Mouse (Mus musculus): ENCODE measurements at regions not wholly inside any gene's neighbourhood (a gene's known extent, or its start where the extent isn't known, plus 50 kb on each side); places are given as distances from the start of the nearest gene placed in this dataset.
"Not testable (repeated sequence)": the region's sequence is repeated elsewhere in the genome, so short reads cannot be mapped to it uniquely, and the experiment has no call there.

DNA sequence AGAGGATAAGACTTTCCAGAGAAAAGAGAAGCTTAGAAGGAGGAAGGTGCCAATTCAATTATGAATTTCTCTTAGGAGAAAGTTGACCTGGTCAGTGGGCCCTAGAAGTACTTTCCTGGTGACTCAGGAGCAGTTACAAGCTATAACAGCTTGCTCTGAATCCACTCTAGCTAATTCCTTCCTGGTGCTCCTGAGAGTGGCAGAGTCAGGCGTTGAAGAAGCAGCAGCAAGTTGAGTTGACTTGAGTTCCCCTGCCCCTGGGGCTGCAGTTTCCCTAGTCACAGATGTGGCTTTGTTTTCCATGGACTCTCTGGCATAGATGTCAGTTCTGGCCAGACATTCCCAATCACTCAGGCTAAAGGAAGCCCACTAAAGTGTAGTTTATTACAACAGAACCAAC is 85.9 kb downstream of the Osr1 start:
- DNase-seq (ENCODE audit: low spot score): no peak

- DNase-seq (ENCODE audit: low spot score): no peak
These were observed 86.4 kb downstream of the Osr1 start for GRCm38 (mm10) chr12:9656324-9656723.

DNA sequence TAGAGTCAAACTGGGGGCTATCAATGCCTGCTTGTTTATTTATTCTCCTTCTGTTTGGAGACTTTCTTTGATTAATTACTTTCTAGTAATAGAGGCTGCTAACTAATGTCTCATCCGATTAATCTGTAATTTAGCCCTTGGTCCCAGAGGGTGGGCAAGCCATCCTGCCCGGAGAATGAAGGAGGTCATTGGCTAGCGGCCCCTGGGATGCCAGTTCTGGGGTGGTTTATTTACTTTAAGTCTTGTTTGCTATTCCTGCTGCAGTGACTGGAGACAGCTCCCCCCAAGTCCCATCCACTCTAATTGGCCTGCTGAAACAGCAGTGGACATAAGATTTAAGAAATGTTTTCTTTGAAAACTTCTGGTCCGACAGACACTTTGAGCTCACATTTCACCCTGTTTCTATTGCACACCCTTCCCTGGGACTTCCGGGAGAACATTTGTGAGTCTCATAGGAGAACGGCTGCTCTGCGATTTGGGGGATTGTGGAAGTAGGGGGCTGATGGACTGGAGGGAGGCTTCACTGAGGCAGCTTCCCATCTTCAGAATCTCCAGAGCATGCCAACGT is 87.4 kb downstream of the Osr1 start:
- no peak for DNase-seq (ENCODE audit: low spot score)

DNA sequence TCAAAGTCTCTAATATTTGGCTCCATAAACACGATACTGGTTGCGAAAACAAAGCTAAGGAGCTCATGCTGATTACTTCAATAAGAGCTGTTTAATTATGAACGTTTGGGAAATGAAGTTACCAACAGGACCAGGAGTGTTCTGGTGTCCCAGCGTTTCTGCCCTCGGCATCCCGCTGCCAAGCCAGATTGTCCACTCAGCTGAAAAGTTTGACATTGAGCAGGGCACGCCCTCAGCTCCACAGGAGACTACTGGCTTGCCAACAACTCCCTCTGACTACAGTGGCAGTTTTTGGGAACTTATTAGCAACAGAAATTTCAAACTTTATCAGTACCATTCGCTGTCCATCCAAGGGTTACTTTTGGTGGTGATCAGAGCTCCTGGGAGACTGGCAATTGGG is 87.9 kb downstream of the Osr1 start:
- DNase-seq (ENCODE audit: low spot score): no peak

- no peak for DNase-seq (ENCODE audit: low spot score)
These were observed 90.4 kb downstream of the Osr1 start for GRCm38 (mm10) chr12:9660299-9660698.

- DNase-seq (ENCODE audit: low spot score): peak; percentile 30
These were observed 118.9 kb downstream of the Osr1 start for GRCm38 (mm10) chr12:9688776-9689175.

DNA sequence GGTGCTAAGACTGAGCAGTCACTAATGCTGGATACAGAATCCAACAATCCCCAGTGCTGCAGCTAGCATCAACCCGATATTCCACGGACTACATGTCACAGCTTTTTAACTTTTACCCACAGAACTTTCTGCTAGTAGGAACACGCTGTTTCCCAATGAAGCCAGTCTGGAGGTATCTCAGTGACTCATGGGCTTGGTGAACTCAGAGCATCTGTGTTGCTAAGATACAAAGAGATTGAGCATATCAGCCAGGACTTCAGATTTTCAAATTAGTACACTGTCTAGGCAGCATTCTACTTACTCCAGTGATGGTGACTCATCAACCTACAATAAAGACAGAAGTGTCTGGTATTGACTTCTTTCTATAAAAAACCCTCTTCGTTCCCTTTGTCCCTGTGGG is 119.6 kb downstream of the Osr1 start:
- peak; percentile 66 for DNase-seq (ENCODE audit: low spot score)

DNA sequence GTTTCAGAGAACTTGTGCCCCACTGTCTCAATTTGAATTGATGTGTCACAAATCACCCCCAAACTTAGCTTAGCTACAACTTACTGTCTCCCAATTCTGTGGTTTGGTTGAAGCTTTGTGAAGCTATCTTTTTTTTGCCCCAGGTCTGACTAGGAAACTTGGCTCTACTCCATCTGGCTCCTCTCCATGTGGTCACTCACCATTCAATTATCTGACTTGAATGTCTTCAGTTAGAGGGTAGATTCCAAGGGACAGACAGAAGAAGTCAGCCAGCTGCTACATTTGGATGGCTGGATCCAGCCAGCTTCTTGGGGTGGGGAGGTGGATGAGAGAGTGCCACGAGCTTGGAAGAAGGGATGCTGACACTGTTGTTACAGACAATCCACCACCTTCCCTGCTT is 163.0 kb downstream of the Osr1 start:
- DNase-seq (ENCODE audit: low spot score): peak; percentile 27

- DNase-seq (ENCODE audit: low spot score): peak; percentile 41
These were observed 174.9 kb downstream of the Osr1 start for GRCm38 (mm10) chr12:9744709-9745395.

- no peak for DNase-seq (ENCODE audit: low spot score)
These were observed 181.6 kb downstream of the Osr1 start for GRCm38 (mm10) chr12:9751261-9752078.

- no peak for DNase-seq (ENCODE audit: low spot score)
These were observed 182.1 kb downstream of the Osr1 start for GRCm38 (mm10) chr12:9752079-9752450.

GRCm38 (mm10) chr12:9756411-9756810 is 186.5 kb downstream of the Osr1 start:
- DNase-seq (ENCODE audit: low spot score): peak; percentile 18

GRCm38 (mm10) chr12:9760818-9761217 is 190.9 kb downstream of the Osr1 start:
- no peak for DNase-seq (ENCODE audit: low spot score)

- DNase-seq (ENCODE audit: low spot score): not testable (repeated sequence)
These were observed 192.4 kb downstream of the Osr1 start for GRCm38 (mm10) chr12:9762291-9762811.

DNA sequence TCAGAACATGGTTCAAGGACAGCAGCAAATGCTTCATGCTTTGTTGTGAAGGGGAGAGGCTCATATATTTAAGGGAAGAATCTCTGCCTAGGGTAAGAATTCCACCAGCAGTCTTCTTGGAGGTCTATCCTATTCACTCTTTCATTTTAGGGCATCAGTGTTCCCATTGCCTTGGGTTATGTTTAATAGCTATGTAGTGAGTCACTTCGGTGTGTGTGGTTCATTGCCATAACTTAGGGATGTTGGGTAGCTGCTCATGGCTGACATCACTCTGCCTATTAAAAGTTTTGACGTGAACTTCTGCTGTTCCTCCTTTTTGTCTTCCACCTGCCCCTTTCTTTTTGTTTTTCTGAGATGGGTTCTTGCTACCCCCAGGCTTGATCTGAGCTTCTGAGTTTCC is 192.9 kb downstream of the Osr1 start:
- no peak for DNase-seq (ENCODE audit: low spot score)

GRCm38 (mm10) chr12:9770908-9771307 is 201.0 kb downstream of the Osr1 start:
- DNase-seq (ENCODE audit: low spot score): no peak

- no peak for DNase-seq (ENCODE audit: low spot score)
These were observed 203.0 kb downstream of the Osr1 start for GRCm38 (mm10) chr12:9772875-9773274.

- no peak for DNase-seq (ENCODE audit: low spot score)
These were observed 232.4 kb downstream of the Osr1 start for GRCm38 (mm10) chr12:9802284-9802683.

DNA sequence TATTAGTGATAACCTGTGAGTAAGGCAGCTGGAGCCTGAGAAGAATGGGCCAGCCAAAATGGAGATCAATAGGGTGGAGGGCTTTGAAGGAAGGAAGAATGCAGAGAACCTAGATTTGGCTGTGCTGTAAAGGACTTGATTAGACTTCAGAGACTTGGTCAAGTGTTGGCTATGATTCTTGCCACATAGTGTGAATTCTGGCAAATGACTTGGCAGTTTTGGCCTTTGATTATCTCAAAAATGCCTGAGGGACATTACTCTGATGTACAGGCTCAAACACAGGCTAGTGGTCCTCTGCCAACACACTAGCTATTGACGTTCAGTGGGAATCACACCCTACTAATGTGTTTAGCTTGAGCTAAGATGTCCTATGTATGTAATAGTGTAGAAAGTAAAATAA is 237.5 kb downstream of the Osr1 start:
- DNase-seq (ENCODE audit: low spot score): no peak

DNA sequence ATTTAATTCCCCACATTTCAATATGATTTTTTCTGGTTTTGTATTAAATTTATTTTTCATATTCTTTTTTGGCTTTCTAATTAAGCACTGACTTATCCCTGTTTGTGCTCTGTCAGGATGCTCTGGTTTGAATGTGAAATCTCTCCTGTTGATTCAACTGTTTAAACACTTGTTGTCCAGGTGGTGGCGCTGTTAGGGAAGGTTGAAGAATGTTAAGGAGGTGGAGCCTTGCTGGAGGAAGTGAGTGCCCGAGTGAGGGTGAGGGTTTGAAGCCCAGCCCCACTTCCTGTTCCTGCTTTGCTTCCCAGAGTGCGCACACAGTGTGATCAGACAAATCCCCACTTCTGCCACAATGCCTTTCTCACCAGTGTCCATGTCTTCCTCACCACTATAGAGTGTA is 263.4 kb downstream of the Osr1 start:
- DNase-seq (ENCODE audit: low spot score): peak; percentile 24

- no peak for DNase-seq (ENCODE audit: low spot score)
These were observed 269.4 kb downstream of the Osr1 start for GRCm38 (mm10) chr12:9839198-9839845.

DNA sequence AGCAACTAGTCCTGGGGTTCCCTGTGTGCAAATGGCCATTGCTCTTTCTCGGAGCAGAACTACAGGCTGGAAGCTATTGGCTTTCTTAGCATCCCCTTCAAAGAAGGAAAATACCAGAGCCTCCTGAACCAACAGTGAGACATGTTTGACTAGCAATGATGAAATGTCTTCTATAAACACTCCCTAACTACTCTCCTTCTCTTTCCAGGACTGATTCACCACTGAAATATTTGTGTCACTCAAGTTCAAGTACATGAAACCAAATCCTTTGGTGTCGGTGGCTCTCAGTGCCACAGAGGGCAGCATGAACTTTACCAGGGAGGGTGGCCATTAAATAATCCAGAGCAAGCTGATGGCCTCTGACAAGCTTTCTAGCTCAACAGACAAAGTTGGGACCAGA is 270.0 kb downstream of the Osr1 start:
- peak; percentile 25 for DNase-seq (ENCODE audit: low spot score)

DNA sequence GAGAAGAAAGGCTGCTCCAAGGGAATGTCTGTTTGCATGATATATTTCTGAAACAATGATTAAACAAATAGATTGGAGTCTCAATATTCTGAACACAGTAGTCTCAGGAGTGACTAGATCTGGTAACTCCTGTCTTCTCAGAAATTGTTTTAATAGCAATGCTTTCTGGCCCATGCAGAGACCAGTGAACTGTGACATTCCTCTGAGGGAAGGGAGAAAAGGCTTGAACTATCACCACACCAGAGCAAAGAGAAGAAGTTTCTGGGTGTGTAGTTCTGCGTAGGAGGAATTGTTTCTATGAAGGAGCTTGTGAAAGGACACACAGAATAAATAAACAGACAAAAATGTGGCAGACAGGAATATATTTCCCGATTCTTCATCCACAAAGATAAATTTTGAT is 277.1 kb downstream of the Osr1 start:
- no peak for DNase-seq (ENCODE audit: low spot score)
